Mouse (Mus musculus): ENCODE data around the gene Hivep1. TPM values are rescaled to one million over a fixed set of nuclear protein-coding genes. Genes with fewer than 3 reads are reported as not detected.
A peak's percentile ranks its signal among the peaks of the same experiment; 100 is the strongest.

The Hivep1 gene
- polyA plus RNA-seq, 1 experiment from 2014 or later, result 21.8 TPM

- ATAC-seq (ENCODE audit: low FRiP score) (no peak), DNase-seq (ENCODE audit: low spot score) (no peak)
- no peaks in the 10 kb centered on the region for H3K27me3 ChIP-seq (ENCODE audit: control insufficient read depth, insufficient read depth, low read length)
- no peak overlapping the region for H3K9ac ChIP-seq
- H3K36me3 ChIP-seq (replicated peaks; ENCODE audit: control insufficient read depth, insufficient read depth), result peaks cover 6% of the 10 kb centered on the region; the same call in 1 of the 2 replicates
- H3K4me2 ChIP-seq (replicated peaks), result no peak overlapping the region
- H3K27ac ChIP-seq, result no peak overlapping the region
- no peaks in the 10 kb centered on the region; the same call in 1 of the 2 replicates for H3K4me1 ChIP-seq (replicated peaks; ENCODE audit: control insufficient read depth, insufficient read depth, low read length)
- H3K4me3 ChIP-seq (replicated peaks; ENCODE audit: low read length), result no peak overlapping the region
- no peaks in the 10 kb centered on the region for H3K9me3 ChIP-seq (ENCODE audit: control insufficient read depth, low read length)
- WGBS, result 89% methylated on average over 2 of the region's 2 CpGs
These were observed 67.2 kb downstream of the Hivep1 start for GRCm38 (mm10) chr13:42119062-42119461.

- H3K27ac ChIP-seq, result no peak overlapping the region
- H3K36me3 ChIP-seq (replicated peaks; ENCODE audit: control insufficient read depth, insufficient read depth), result peaks cover 6% of the 10 kb centered on the region; the same call in 1 of the 2 replicates
- no peak for DNase-seq (ENCODE audit: low spot score)
- H3K4me2 ChIP-seq (replicated peaks), result no peak overlapping the region
- no peak overlapping the region for H3K9ac ChIP-seq
- no peaks in the 10 kb centered on the region for H3K27me3 ChIP-seq (ENCODE audit: control insufficient read depth, insufficient read depth, low read length)
- 76% methylated on average over 5 of the region's 5 CpGs for WGBS
- no peak overlapping the region for H3K4me3 ChIP-seq (replicated peaks; ENCODE audit: low read length)
- H3K9me3 ChIP-seq (ENCODE audit: control insufficient read depth, low read length), result no peaks in the 10 kb centered on the region
- no peaks in the 10 kb centered on the region; the same call in 1 of the 2 replicates for H3K4me1 ChIP-seq (replicated peaks; ENCODE audit: control insufficient read depth, insufficient read depth, low read length)
- no peak for ATAC-seq (ENCODE audit: low FRiP score)
These were observed 69.4 kb downstream of the Hivep1 start for GRCm38 (mm10) chr13:42121106-42121776.

DNA sequence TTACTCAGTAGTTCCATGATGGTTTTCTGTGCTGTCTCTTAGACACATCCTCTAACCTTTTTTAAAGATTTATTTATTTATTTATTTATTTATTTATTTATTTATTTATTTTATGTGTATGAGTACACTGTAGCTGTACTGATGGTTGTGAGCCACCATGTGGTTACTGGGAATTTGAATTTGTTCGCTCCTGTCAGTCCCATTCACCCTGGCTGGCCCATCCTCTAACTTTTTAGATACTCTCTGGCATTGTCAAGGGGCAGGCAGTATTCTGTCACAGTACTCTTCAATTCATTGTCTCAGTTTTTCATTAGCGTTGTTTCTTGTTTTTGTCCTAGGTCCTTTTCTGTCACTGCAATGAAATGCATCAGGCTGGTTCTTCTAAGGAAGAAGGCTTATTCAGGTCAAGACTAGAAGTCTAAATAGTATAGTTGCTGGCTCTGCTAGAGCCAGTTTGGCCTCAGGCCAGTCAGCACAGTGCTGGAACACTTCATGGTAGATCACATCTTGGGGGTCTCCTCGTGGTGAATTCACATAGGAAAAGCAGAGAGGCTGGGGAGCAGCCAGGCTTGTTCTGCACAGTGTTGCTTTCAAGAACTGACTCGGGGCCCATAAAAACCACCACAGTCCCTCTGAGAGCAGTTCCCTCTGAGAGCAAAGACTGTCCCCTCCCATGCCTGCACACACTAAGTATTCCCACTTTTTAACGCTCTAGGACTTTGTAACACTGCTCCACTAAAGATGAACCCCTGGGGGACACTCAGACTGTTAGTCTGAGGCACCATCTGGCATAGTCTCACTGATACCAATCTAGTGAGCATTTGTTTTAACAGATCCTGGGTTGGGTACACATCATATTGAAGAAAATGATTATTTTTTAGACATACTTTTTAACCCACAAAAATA lies 70.2 kb downstream of the Hivep1 start:
- Histone ChIP-seq H3K9ac (no peak overlapping the region), H3K4me2 (replicated peaks) (no peak overlapping the region), H3K27me3 (ENCODE audit: control insufficient read depth, insufficient read depth, low read length) (no peaks in the 10 kb centered on the region), H3K9me3 (ENCODE audit: control insufficient read depth, low read length) (no peaks in the 10 kb centered on the region), H3K4me1 (replicated peaks; ENCODE audit: control insufficient read depth, insufficient read depth, low read length) (no peaks in the 10 kb centered on the region; the same call in 1 of the 2 replicates), H3K27ac (no peak overlapping the region), H3K36me3 (replicated peaks; ENCODE audit: control insufficient read depth, insufficient read depth) (peaks cover 6% of the 10 kb centered on the region; the same call in 1 of the 2 replicates), H3K4me3 (replicated peaks; ENCODE audit: low read length) (no peak overlapping the region)
- WGBS, result 70% methylated on average over 5 of the region's 5 CpGs
- DNase-seq (ENCODE audit: low spot score), result no peak
- no peak; the same call in 1 of the 2 replicates for ATAC-seq (ENCODE audit: low FRiP score)

- Histone ChIP-seq H3K27me3 (ENCODE audit: control insufficient read depth, insufficient read depth, low read length) (no peaks in the 10 kb centered on the region), H3K4me3 (replicated peaks; ENCODE audit: low read length) (no peak overlapping the region), H3K27ac (no peak overlapping the region), H3K4me2 (replicated peaks) (no peak overlapping the region), H3K9ac (no peak overlapping the region), H3K36me3 (replicated peaks; ENCODE audit: control insufficient read depth, insufficient read depth) (peaks cover 7% of the 10 kb centered on the region), H3K4me1 (replicated peaks; ENCODE audit: control insufficient read depth, insufficient read depth, low read length) (peaks cover 11% of the 10 kb centered on the region), H3K9me3 (ENCODE audit: control insufficient read depth, low read length) (no peaks in the 10 kb centered on the region)
- ATAC-seq (ENCODE audit: low FRiP score), result no peak
- WGBS, result 70% methylated on average over 3 of the region's 3 CpGs
- no peak for DNase-seq (ENCODE audit: low spot score)
These were observed 92.8 kb downstream of the Hivep1 start for GRCm38 (mm10) chr13:42144627-42145026.

DNA sequence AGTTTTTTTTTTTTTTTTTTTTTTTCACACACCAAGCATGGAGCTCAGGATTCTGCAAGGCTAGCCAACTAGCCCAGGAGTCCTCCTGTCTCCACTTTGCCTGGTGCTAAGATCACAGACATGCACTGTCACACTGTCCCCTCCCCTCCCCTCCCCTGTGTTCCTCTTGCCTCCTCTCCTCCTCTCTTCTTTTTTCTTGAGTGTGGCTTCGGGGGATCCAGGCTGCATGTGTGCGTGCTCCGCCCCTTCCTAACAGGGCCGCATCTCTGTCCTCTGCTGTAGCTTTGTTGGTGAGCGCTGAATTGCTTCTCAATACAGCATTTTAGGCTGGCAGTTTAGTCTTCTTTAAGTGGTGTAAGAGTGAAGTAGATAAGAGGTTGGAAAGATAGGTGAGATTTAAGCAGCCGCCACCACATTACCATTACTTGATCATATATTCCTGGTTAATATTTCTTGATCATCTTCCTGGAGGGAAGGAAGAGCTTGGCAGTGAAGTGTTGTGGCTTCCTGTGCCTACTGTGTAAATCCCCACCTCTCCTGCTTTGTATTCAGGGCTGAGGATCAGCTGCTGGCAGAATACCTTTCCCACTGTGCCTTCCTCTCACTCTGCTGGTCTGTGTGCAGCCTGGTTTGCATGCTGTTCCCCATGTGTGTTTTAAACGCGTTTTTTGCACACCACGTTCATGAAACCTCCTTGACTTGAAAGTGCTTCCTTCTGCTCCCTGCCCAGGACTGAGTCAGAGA lies 97.7 kb downstream of the Hivep1 start:
- H3K9ac ChIP-seq, result peak overlapping the region; percentile 41
- DNase-seq (ENCODE audit: low spot score) (peak; percentile 47), ATAC-seq (ENCODE audit: low FRiP score) (0 out of 2 replicates have a peak, but pooled peaks have one; percentile 59)
- peak overlapping the region; percentile 71 for H3K27ac ChIP-seq
- peaks cover 2% of the 10 kb centered on the region; the same call in 1 of the 2 replicates for H3K36me3 ChIP-seq (replicated peaks; ENCODE audit: control insufficient read depth, insufficient read depth)
- H3K4me2 ChIP-seq (replicated peaks), result 0 out of 2 replicates have a peak overlapping the region, but pooled peaks have one; percentile 9
- H3K4me3 ChIP-seq (replicated peaks; ENCODE audit: low read length), result no peak overlapping the region
- WGBS, result 21% methylated on average over 9 of the region's 9 CpGs
- peaks cover 21% of the 10 kb centered on the region for H3K4me1 ChIP-seq (replicated peaks; ENCODE audit: control insufficient read depth, insufficient read depth, low read length)
- no peaks in the 10 kb centered on the region for H3K27me3 ChIP-seq (ENCODE audit: control insufficient read depth, insufficient read depth, low read length)
- no peaks in the 10 kb centered on the region for H3K9me3 ChIP-seq (ENCODE audit: control insufficient read depth, low read length)

GRCm38 (mm10) chr13:42150072-42150450 lies 98.2 kb downstream of the Hivep1 start:
- Histone ChIP-seq H3K4me1 (replicated peaks; ENCODE audit: control insufficient read depth, insufficient read depth, low read length) (peaks cover 21% of the 10 kb centered on the region), H3K4me3 (replicated peaks; ENCODE audit: low read length) (no peak overlapping the region), H3K36me3 (replicated peaks; ENCODE audit: control insufficient read depth, insufficient read depth) (peaks cover 8% of the 10 kb centered on the region; the same call in 1 of the 2 replicates), H3K9ac (peak overlapping the region; percentile 41), H3K27me3 (ENCODE audit: control insufficient read depth, insufficient read depth, low read length) (no peaks in the 10 kb centered on the region), H3K4me2 (replicated peaks) (0 out of 2 replicates have a peak overlapping the region, but pooled peaks have one; percentile 2), H3K9me3 (ENCODE audit: control insufficient read depth, low read length) (no peaks in the 10 kb centered on the region), H3K27ac (peak overlapping the region; percentile 71)
- DNase-seq (ENCODE audit: low spot score), result no peak
- ATAC-seq (ENCODE audit: low FRiP score), result peak; percentile 25
- 11% methylated on average over 5 of the region's 5 CpGs for WGBS

GRCm38 (mm10) chr13:42150462-42151127 lies 98.8 kb downstream of the Hivep1 start:
- ATAC-seq (ENCODE audit: low FRiP score), result no peak

DNA sequence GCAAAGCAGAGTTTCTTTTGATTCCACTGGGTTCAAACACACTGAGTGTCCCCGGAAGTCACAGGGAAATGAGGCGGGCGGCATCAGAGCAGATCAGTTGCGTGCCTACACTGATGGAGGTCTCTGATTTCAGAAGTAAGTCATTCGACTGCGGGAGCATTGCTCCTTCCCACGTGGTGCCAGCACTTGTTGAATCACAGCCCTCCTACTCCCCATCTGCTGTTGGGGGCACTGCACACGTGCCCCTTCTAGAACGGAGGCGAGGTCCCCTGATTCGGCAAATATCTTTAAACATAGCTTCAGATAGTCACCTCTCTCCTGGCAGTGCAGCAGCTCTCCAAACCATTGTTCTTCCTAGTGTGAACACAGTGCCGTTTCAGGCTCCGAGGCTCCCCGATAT lies 106.4 kb downstream of the Hivep1 start:
- Histone ChIP-seq H3K9me3 (ENCODE audit: control insufficient read depth, low read length) (no peaks in the 10 kb centered on the region), H3K27me3 (ENCODE audit: control insufficient read depth, insufficient read depth, low read length) (no peaks in the 10 kb centered on the region), H3K4me1 (replicated peaks; ENCODE audit: control insufficient read depth, insufficient read depth, low read length) (no peaks in the 10 kb centered on the region), H3K36me3 (replicated peaks; ENCODE audit: control insufficient read depth, insufficient read depth) (peaks cover 53% of the 10 kb centered on the region), H3K9ac (no peak overlapping the region), H3K4me2 (replicated peaks) (no peak overlapping the region), H3K27ac (no peak overlapping the region), H3K4me3 (replicated peaks; ENCODE audit: low read length) (no peak overlapping the region)
- ATAC-seq (ENCODE audit: low FRiP score) (no peak), DNase-seq (ENCODE audit: low spot score) (no peak)
- 96% methylated on average over 14 of the region's 14 CpGs for WGBS

More at GRCm38 (mm10) chr13:42150462-42151127, 98.8 kb downstream of the Hivep1 start:
- Histone ChIP-seq H3K36me3 (replicated peaks; ENCODE audit: control insufficient read depth, insufficient read depth) (peaks cover 13% of the 10 kb centered on the region; the same call in 1 of the 2 replicates), H3K27me3 (ENCODE audit: control insufficient read depth, insufficient read depth, low read length) (no peaks in the 10 kb centered on the region), H3K9me3 (ENCODE audit: control insufficient read depth, low read length) (no peaks in the 10 kb centered on the region), H3K4me3 (replicated peaks; ENCODE audit: low read length) (no peak overlapping the region), H3K9ac (peak overlapping the region; percentile 41; the same call in 1 of the 2 replicates), H3K4me1 (replicated peaks; ENCODE audit: control insufficient read depth, insufficient read depth, low read length) (peaks cover 21% of the 10 kb centered on the region), H3K27ac (peak overlapping the region; percentile 71), H3K4me2 (replicated peaks) (no peak overlapping the region)
- WGBS, result 68% methylated on average over 9 of the region's 9 CpGs
- no peak for DNase-seq (ENCODE audit: low spot score)
